Mouse (Mus musculus) spleen, postnatal 36 days (tissue): ENCODE data around the gene Ppm1l.

Source experiments
- DNase-seq, 2 experiments: peaks; one replicate each; pipeline ENCODE4 v3.0.0; 2022; ENCODE audit warnings: low spot score in 2 of 2, mixed read lengths in 1 of 2

The Ppm1l gene

DNA sequence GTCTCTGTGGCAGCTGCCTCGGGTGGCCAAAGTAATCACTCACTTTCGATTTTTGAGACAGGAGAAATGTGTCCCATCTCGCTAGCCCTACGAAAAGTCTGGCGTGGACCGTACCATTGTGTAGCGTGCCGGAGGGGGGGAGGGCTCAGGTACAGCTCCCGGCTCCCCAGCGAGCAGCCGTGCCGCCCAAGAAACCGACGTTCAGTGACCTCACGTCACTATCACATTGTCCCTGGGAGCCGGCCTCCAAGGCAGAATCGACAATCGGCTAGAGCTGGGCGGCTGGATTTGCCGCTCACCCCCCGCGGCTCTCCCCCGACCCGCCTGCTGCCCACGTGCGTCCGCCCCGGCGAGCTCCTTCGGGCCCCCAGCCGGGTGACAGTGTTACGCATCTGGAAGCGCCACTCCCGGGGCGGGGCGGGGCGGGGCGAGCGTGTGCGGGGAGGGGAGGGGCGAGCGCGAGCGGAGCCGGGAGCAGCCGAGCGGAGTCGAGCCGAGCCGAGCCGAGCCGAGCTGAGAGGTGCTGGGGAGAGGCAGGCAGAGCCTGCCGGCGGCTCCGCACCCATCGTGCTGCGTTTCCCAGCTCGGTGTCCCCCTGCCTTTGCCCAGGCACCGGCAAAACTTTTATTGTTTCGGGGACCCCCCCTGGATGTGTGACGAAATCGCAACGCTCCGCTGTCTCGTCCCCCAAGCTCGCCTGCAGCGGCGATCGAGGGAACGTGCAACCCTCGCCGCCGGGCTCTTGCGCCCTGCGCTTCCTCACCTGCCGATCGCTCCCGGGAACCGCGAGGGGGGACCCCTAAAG, at the start of gene Ppm1l:
Ppm1l (plus strand) TSS at position 471 of the 805 bp plus-strand sequence.
- DNase-seq, result peak; percentile 92 to 93

DNA sequence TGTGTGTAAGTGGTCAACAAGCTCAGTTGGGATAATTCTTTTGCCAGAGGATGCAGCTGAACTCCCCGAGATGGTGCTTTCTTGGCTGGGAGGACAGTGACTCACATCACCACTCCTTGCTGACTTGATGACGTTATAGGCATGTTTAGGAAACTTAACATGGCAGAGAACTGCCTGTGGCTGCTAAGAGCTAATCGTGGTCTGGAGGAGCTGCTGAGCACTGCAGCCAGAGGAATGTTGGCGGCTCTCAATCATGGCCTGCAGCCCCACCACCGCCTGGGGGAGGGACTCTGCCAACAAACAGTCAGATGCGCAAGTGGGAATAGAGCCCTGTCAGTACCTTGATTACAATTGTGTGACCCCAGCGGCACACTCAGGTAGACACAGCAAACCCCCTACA, 44.8 kb upstream of the Ppm1l start:
- DNase-seq, result no peak

DNA sequence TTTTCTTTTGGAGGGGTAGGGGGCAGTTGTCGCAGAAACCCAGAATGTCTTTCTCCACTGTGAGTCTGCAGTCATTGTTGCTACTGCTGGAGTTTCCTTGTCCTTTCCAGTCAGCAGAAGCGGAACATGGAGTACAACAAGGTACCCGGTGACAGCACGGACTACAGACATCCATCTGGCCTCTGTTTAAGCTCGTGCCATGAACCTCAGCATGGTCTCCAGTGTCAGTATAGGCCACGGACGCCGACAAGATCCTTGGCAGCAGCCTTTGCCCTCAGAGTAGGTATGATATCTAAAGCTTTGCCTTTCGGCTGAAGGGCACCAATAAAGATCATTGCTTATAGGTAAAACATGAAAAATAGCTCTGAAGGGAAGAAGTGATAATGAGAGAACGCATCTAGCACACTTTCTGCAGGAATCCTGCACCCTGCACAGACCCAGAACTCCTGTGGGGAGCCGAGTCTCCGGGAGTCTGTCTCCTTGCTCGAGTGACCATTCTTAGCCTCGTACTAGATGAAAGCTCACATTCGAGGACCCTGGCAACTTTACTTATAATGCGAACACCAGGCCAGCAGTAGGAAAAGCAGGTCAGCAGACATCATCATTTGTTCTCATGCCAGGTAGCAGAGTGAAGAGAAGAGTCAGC, 42.5 kb upstream of the Ppm1l start:
- no peak for DNase-seq

DNA sequence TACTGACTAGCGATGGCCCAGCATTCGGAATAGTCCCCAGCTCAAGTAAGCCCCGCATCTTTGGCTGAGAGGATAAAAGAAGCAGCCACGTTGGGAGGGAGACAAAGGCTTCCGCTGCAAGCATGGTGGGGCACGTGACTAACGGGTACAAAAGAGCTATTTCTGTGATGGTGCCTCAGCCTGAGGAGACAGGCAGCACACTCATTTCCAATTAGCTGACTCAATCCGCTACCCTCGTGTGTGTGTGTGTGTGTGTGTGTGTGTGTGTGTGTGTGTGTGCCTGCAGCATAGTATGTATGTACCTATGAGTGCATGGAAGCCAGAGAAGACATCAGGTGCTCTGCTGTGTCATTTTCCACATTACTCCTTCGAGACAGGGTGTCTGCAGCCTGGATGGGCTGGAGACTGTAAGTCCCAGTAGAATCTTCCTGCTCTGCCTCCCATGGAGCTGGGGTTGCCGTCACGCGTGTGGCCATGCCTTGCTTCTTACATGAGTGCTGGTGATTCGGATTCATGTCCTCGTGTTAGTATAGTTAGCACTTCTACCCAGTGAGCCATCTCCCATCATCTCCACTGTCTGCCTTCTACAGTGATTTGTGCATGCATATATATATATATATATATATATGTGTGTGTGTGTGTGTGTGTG, 41.9 kb upstream of the Ppm1l start:
- no peak for DNase-seq

DNA sequence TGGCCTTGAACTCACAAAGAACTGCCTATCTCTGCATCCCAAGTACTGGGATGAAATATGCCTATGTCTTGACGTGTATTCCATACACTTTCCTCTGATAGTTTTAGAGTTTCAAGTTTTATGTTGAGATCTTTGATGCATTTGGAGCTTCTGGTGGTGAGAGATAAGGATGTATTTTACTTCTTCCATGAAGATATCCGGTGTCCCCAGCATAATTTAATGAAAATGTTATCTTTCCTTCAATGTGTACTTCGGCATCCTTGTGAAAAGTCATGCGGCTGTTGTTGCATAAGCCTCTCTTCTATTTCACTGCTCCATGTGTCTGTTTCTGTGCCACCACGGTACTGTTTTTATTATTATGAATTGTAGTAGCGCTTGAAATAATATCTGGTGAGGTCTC, 38.0 kb upstream of the Ppm1l start:
- no peak for DNase-seq

DNA sequence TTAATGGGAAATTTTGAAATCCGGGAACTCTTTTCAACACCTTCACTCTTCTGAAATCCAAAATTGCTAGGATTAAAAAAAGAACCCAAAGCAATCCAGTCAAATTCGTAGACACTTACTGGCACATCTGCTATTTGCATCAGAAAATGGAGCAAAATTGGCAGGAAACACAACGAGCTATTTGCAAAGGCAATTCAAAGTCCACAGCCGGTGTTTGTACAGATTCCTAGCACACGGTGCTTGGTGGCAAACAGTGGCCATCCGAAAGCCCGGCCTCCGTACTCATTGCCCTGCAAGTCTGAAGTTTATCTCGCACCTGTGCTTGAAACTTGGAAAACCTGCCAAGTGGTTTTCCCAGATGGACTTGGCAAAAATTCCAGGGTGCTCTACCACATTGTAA, 34.3 kb upstream of the Ppm1l start:
- DNase-seq, result no peak

DNA sequence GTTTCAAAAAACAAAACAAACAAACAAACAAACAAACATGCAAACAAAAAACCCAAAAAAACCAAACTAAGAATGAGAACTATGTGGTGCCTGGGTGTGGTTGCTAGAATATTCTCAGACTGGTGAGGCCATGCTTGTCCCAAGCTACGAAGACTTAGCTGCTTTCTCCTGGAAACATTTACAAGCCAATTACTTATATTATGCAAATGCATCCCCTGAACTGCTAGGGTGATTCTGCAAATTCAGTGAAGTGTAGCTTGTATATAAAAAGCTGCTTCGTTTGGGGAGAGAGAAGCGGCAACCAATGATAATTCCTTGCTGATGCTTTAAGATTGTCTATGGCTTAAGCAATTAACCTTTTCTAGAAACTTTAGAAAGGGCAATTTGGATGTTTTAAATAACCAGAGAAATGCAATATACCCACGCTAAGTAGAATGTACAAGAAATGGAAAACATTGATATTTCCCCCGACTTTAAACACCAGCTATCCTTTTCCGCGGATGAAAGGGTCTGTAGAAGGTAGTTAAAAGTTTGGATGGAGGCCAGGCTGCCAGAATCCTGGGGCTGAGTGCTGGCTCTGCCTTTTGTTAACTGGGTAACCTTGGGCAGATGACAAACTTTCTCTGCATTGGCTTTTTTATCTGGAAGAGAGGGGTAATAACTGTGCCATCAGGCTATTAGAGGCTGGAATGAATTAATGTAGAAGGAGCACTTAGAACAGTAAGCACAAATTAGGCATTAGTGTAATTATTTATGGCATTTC, 33.4 kb upstream of the Ppm1l start:
- DNase-seq, result no peak

DNA sequence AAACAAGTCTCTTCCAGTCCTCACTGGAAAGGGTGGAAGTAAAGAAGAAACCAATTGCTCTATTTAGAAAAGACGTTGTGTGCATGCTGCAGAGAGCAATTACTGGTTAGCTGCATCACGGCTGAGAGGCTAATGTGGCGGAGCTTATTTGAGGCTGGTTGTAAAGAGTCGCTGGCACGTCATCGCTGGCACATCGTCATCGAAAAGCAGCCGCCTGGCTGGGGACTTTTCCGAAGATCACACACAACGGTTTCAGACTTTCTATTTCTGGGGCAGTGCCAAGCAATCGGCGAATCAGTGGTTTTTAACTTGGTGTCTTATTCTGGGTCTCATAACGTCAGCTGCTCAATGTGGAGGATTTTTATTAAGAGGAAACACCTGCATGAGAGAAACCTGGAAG, 26.8 kb upstream of the Ppm1l start:
- peak; percentile 25 to 37 for DNase-seq

DNA sequence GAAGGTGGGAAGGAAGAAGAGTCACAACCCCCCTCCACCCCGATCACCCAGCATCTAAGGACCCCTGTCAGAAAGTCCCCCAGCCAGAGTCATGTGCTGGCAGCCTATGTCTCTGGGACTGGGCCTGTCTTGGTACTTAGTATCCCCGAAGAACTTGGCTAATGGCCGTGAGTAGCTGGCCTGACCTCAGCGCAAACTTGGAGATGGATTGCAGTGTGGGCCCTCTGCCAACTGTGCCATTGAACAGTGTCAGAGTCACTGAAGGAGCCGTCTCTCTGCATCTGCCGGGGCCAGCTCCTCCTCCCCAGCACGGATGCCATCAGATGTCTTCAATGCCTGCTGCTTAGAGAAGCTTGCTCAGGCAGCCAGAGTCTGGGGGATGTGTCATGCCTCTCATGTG, 26.4 kb upstream of the Ppm1l start:
- DNase-seq, result peak; percentile 7 to 8

DNA sequence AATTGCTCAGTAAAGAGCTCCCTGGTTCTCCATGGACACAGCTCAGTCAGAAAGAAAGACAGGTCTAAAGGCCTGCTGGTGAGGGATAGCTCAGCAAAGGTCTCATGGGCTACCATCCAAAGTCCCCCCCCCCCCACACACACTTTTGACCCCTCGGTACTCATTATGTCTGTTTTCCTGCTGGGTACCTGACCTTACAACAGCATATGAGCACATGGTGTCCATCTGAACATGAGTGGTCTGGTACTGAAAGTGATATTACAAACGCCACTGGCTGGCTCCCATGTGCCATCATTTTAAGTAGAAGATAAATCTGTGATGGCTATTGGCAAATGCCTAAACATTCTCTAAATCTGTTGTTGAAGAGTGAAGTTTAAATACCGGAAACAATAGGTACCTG, 25.8 kb upstream of the Ppm1l start:
- DNase-seq, result no peak

DNA sequence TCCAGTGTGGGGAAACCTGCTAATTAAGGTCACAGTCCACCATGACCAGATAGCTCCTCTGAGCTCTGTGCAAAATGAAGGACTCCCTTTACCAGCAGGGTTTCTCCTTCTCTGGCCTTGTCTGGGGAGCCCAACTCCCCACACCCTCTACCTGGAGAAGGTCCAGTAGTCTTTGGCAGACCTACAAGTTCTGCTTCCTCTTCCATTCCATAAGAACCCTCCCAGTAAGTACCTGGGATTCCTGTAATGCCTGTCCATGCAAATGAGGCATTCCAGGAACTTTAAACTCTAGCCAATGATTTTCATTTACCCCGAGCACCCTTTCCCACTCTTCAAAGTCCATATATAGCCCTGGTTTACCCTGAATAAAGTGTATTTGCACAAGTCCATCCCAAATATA, 24.0 kb upstream of the Ppm1l start:
- DNase-seq, result no peak

DNA sequence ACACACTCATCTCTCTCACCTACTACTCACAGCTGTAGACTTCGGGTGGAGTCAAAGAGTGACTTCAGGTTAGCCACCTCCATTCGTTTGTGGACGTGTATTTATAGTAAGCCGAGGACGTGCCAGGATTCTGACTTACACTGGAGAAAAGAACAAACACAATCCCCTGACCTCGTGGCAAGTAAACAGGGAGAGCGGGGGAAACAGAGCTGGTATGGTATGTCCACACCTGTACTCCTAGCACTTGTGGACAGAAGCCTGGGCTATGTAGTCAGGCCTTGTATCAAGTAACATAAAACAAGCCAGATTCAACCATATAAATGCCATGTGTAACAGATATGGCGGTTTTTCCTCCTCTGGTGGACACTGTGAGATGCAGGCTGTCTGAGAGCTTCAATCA, 20.4 kb upstream of the Ppm1l start:
- DNase-seq, result no peak

DNA sequence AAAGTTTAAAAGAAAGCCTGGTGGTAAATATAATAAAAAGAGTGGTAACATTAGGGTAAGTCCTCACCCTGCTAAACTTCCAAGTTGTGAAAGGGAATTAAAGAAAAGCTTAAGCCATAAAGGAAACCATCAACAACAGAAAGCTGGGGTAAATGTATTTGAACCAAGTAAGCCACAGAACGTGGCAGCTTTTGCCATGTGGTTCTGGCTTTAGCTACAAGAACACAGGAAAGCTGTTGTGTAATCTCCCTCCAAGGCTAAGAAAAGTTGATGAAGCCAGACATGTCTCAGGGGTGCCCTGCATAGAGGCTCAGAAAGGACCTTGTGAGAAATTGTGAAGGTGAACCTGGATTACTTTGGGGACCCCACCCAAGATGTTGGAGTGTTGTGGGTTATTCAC, 16.5 kb upstream of the Ppm1l start:
- no peak for DNase-seq

DNA sequence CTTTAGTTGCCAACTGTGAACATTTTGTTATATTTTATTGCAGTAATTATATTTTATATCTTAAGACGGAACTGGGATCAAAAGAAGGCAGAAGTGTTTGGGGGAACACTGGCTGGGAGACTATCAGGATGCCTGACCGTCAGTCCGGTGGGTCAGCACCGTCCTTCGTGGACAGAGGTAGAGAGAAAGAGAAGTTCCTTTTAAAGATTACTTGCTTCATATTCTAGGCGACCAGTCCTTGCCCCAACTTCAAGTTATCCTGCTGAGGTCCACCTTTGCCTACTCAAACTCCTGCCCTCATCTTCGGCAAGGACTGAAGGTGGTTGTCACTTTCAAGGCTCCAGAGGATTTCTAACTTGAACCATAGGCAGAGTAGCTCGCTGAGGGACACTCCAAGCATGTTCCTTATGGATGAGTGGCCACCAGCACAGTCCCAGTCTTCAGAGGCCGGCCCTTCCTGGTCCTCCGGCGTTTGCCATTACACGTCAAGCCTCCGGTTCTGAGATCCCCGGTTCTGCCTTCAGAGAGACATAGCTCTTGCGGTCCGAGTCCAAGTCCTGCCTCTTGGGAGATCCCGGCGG, 761 bp upstream of the Ppm1l start:
- DNase-seq, result no peak

DNA sequence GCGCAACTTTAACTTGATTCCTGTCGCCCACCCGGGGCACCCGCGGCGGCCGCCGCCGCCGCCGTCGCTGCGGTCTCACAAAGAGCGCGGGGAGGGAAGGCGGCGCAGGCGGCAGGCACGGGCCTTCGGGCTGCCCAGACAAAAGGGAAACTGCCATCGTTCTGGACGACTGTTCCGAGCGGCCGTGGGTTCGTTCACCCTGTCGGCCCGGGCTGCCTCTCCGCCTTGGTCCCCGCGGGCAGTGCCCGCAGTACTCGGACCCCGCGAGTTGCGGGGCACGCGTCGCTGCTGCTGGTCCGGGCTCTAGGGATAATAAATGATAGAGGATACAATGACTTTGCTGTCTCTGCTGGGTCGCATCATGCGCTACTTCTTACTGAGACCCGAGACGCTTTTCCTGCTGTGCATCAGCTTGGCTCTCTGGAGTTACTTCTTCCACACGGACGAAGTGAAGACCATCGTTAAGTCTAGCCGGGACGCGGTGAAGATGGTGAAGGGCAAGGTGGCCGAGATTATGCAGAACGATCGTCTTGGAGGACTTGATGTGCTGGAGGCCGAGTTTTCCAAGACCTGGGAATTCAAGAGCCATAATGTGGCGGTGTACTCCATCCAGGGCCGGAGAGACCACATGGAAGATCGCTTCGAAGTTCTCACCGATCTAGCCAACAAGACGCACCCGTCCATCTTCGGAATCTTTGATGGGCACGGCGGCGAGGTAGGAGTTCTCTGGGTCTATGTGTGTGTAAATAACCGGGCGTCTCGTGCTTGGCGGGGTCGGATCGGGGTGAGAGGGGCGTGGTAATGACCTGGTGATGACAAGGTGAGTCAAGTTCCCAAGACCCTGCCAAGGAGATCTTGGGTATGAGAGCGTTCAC, 827 bp downstream of the Ppm1l start:
- peak; percentile 2 to 26 for DNase-seq

DNA sequence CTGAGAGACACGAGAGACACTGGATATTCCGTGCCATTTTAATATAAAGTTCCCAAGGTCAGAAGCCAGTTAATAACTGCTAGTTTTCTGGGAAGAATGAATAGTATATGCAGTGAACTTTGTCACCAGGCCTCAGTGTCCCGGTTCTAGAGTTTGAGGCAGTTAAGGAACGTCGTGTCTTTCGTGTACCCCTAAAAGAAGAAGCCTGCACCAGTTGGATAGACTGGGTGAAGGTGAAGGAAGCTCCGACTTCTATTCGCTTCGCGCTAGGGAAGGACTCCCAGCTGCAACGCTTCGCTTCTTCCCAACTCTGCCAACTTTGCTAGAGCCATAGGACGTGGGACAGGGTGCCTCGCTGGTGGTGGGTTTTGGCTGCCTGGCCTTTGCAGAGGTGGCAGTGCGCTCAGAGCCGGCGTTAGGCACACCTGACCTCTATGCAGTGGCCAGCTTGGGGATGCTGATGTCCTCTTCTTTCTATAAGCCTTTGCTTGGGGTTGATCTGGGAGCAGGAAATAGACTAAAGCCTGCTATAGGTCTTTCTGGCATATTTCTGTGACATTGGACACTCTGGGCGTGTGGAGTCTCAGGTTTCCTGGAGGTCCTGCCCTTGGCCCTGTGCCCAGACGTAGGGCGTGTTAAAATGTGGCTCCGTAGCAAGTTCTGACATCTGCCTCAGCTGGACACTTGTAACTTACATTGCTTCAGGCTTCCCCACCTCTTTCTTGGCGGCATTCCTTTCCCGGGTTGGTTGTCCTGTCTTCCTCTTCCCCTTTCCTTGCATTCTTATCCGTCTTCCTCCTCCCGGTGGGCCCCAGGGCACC, 1.7 kb downstream of the Ppm1l start:
- peak; percentile 47 to 77 for DNase-seq

DNA sequence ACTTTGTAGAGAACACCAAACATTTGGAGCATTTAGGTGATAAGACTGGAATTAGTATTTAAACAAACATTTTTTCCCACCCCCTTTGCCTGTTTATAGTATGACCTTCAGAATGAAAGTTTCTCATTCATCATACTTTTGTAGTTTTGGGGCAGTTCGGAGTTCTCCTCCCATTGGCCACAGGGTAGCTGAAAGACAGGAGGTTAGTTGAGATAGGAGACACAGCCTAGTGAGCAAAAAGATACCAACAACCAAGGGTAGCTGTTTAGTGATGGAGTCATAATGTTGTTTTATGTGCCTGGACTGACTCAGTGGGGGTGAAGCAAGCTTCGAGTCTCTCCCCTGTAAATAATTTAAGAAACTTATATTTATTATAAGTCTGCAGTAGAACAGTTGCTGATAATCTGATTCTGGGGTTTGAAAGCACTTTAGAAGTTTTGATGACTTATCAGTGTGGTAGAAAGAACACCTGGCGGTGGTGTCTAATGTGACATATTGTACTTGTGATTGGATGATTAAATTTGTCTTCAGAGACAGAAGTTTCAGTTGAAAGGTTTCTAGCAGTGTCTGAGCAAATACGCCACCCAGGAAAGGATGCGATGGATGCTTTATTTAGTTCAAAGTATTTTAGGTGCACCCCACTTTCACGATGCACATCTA, 2.5 kb downstream of the Ppm1l start:
- peak in 1 of 2 experiments; percentile 27 for DNase-seq

DNA sequence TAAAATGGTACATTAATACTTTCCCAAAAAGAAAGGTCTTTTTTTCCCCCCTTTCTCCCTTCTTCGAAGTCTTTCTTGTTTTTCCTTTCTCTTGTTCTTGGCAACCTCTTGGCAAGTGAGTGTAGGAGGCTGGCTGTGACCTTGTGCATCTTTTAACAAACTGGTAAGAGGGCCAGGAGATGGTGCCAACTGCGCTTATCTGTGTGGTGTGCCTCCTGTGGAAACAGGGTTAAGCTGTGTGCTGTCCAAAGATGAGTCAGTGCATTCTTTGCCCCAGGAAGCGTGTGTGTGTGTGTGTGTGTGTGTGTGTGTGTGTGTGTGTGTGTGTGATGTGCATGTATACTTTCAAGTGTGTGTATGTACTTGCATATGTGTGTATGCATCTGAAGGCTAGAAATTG, 7.3 kb downstream of the Ppm1l start:
- DNase-seq, result peak; percentile 22 to 39

DNA sequence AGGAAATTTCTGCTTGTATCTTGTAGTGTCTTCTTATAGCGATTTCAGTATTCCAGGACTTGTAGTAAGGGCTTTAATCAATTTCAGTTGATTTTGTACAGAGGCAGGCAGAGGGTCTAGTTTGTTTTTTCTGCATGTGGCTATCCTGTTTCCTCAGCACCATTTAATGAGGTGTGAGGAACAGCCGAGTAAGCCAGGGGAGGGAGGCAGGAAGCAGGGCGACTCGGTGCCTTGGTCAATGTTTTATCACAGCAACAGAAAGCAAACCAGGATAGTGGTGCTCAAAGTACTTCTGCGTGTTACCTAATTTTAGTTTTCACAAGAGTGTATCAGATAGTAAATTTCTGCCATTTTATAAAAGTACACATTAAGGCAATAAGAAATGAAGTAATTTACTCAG, 13.2 kb downstream of the Ppm1l start:
- no peak for DNase-seq
